Mouse (Mus musculus): Measurements from ENCODE around the gene Fam206a.

DNA sequence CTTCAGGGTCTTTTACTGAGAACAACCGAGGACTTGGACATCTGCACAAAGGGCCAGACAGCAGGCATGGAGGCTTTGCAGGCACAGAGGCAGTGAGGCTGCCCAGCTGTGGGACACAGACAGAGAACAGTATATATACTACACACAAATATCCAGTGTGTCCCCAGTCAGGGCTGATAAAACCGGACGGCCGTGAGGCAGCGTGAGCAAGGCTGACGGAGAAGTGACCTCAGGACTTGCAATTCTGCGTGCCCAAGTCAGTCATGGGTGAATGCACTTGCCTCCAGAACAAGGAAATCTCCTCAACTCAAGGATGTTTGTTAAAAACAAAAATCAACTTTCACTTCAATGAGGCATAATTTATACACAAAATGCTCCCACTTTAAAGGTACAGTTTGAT lies 29.9 kb downstream of the Fam206a start:
- no peak for TF ChIP-seq POLR2A (IDR thresholded peaks at IDR 0.05; ENCODE audit: low read depth, low read length)
- TF ChIP-seq CTCF (conservative IDR thresholded peaks at IDR 0.05 in 1 of 2, IDR thresholded peaks at IDR 0.05 in 1 of 2; ENCODE audit: low read depth in 2 of 2, low read length in 2 of 2): no peak
- TF ChIP-seq POLR2AphosphoS2 (IDR thresholded peaks at IDR 0.05; ENCODE audit: low read depth, low read length): no peak
- TF ChIP-seq ELF1 (IDR thresholded peaks at IDR 0.05; ENCODE audit: low read depth, low read length): no peak
- no peak for TF ChIP-seq ZMIZ1 (IDR thresholded peaks at IDR 0.05; ENCODE audit: low read depth, low read length)
- no peak for TF ChIP-seq PAX5 (IDR thresholded peaks at IDR 0.05; ENCODE audit: low read length)
- TF ChIP-seq ZKSCAN1 (IDR thresholded peaks at IDR 0.05; ENCODE audit: borderline replicate concordance, low read depth, low read length): no peak
- TF ChIP-seq ETS1 (conservative IDR thresholded peaks at IDR 0.05; ENCODE audit: low read depth, low read length): no peak
- TF ChIP-seq EP300 (IDR thresholded peaks at IDR 0.05; ENCODE audit: low read length): no peak
- no peak for TF ChIP-seq MYC (IDR thresholded peaks at IDR 0.05; ENCODE audit: low read depth, low read length)
